Mouse (Mus musculus) urinary bladder, postnatal 14 days (tissue): Measurements from ENCODE around the gene Nrde2.

Experiments used
- DNase-seq: peaks from one replicate; pipeline ENCODE4 v3.0.0; 2021; ENCODE audit warnings: low spot score

Gene Nrde2

DNA sequence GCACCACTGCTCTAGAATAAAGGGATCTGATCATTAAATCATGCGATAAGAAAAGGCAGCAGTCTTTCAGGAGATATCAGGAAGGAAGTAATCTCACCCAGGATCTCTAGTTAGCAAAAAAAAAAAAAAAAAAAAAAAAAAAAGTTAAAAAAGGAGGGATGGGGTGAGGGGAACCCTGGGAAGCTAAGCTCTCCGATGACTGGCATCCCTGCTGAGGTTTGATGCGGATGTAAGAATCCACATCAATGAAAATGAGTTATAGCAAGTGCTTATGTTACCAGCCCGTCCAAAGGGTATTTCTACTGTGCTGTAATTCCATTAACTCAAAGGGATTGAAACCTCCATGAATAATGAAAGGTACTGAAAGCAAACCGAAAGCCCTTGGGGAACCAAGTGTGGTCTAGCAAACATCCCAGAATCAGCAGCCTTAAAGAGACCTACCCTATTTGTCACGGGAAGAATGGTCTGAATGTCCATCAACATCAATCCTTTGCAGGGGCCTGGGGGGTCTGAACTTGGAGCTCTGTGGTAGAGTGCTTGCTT, 19.5 kb upstream of the Nrde2 start:
- DNase-seq: no peak

DNA sequence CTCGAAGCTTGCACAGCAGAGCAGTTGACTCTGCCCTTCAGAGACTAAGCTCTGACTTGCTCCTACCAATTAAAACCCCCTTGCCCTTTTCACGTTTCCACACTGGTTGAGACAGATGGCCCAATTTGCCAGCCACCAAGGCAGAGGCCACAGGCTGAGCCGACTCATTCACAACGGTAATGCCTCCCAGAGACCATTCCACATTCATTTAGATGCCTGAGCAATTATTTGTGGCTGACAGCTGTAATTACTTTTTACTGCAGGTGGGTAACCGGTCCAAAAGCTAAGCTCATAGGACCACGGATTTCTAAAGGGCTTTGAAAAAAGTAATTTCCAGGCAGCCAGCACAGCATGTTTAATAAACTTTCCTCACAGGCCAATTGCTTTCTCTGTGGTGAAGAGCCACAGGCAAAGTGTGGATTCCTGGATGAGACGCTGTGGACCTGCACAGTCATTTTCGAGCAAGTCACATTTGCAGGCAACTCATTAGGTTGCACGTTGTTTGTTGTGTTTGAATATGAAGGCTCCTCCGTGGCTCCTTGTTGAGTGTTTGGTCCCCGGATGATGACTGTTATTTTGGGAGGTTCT, 17.1 kb upstream of the Nrde2 start:
- DNase-seq: no peak

DNA sequence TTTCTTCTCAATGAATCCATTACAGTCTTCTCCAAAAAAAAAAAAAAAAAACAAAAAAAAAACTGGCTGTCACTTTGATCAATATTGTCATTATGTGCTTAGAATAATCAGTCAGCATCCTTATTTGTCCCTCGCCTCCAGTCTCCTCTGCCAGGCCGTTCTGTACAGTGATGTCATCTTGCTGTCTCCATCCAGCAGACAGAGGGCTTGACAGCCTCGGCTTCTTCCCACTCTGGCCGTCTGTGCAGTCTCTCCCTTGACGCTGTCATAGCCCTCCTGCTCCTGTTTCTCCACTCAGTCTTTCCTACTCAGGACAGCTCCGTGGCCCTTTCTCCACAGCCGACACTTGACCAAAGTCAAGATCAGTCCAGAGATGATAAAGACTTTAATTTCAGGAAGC, 13.0 kb upstream of the Nrde2 start:
- no peak for DNase-seq

DNA sequence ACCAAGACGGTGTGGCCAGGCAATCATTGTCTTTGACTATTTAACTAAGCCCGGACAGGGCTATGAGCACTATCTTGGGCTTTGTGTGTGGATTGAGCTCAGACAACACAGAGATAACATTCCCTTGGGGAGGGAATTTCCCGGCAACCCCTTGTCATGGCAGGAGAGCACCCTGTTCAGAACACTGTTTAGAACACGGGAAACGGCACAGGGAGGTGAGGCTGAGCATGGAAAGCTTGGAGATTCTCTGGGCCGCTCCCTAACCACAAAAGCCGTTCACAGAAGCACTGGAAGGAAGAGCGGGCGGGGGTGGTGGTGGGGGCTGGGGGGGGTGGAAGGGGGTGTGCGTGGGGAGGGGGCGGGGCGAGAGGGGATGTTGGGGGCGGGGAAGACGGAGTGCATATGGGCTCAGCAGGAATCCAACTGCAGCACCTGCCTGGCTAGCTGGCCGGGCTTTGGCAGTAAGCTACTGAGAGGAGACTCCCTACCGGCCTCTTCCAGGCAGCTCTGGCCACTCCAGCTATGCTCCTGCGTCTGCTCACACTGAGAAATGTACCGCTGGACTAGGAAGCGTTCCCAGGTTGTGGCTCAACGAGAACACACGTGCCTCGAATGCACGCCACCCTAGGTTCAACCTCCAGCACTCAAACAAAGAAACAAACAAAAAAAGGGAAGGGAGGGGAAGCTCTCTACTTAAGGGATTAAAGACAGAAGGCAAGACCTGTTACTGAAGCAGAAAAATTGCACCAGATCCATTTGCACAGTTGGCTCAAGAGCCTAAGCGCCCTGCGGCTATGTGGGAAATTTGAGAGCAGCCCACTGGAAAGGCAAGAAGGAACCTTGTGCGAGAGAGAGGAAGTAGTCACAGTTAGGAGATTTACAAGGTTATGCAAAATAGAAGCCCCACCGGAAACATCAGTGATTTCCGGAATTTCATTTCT, 8.7 kb upstream of the Nrde2 start:
- peak; percentile 18 for DNase-seq

DNA sequence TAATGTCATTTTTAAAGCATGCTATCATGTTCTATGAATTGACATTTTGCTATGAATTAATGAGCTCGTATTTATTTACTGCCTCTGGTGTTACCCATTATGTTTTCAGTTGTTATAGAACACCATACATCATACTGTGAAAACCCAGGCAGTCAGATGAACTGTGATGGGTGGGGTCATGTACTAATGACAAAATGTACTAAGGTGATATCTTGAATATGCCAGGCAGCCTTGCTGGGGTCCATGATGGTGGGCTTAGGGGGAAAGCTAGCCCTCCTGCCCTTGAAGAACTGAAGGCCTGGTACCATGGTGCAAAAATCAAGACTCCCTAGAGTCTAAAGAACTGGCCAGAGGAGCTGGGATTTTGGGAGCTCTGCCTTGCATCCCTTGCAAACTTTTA, 8.0 kb upstream of the Nrde2 start:
- DNase-seq: no peak

DNA sequence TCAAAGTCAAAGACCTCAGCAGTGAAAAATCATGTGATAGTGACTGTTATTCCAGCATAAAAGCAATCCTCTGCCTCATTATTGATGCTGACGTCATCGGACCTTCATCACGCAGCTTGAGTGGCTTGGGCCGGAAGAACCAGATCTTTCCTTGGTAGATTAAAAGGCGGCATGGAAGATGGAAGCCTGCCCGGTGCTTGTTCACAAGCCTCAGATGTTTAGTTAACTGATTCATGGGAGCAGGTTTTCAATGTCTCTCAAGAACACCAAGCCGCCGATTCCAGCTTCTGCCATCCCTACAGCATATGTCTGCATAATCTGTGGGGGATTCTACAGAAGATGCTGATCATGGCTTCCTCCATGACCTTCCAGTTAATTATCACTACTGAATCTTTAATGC, 7.5 kb upstream of the Nrde2 start:
- peak; percentile 6 for DNase-seq

DNA sequence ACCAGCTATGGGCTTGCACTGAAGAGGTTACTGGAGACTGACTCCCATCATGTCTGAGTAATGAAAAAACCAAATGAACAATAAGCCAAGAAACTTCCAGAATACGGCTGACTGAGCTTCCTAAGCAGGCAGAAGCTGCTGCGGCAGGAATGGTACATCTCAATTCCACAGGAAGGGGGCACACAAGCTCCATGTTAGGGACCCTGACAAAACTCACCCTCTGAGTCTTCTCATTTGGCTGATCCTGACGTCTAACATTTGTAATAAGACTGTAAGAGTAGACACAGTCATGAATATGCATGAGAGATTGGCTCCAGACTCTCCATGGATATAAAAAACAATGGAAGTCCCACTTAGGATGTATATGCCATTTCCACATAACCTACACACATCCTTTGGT, 6.7 kb upstream of the Nrde2 start:
- DNase-seq: peak; percentile 26

DNA sequence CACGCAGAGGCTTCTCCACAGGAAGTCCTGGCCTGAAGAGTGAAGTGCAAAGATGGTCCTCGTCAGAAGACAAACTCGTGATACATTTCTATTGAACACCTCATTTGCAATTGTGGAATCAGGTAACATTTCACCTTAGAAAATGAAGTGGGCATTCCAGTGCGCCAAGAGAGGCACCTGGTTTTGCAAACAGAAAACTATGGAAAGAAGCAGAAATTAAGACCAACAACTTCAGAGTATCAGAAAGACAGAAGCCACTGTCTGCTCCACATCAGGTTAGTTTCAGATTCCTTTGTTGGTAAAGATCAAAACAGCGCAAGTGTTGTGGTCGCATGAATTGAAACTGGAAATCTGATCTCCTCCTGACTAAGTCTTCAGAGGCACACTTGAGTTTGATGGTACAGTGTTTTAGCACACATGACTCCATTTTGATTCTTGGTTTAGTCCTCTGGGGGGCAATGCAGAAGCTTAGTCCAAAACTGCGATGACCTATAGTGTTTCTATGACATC, 5.6 kb upstream of the Nrde2 start:
- DNase-seq: no peak

DNA sequence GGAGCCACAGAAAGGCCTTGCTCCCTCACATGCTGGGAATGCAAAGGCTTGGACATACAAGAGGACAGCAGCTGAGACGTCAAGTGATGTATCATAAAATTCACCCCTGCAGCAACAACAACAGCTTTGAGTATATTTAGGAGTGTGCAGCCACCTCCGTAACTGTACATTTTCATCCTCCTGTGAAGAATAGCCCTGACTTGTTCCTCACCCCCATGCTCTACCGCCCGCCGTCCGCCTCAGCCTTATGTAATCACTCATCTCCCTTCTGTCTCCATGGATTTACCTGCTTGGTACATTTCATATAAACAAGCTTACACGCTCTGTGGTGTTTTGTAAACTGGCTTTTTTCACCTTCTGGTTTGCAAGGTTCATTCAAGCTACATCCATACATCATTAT, 7.0 kb downstream of the Nrde2 start:
- DNase-seq: no peak

DNA sequence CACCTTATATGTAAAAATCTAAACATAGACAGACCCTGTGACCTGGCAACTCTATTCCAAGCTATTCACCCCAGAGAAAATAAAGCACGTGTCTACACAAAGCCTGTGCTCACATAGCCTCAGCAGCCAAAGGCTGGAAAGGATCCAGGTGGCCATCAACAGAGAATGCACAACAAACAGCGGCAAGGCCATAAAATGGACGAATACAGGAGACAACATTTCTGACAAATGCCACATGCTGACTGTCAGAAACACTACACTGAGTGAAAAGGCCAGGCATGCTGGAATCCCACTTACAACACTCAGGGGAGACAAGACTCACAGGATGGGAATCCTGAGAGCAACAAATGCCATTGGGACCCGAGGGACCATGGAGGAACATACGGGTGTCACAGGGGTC, 15.2 kb downstream of the Nrde2 start:
- DNase-seq: no peak

DNA sequence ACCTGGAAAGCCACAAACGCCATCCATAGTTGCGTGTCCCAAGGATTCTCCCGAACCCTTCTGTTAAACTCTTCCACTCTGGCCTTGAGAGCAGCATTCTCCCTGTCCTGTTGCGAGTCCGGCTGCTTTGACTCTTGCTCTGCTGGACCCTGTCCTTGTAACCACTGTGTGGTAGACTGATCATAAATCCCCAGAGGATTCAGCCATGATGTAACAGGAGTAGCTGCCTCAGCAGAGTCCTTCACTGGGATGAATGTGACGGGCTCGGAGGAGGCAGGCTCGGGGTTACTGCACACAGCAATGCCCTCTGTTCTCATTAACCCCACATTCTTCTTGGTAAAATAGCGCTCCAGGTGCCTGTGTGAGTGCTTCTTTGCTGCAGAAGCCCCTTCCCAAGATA, 15.7 kb downstream of the Nrde2 start:
- DNase-seq: no peak

DNA sequence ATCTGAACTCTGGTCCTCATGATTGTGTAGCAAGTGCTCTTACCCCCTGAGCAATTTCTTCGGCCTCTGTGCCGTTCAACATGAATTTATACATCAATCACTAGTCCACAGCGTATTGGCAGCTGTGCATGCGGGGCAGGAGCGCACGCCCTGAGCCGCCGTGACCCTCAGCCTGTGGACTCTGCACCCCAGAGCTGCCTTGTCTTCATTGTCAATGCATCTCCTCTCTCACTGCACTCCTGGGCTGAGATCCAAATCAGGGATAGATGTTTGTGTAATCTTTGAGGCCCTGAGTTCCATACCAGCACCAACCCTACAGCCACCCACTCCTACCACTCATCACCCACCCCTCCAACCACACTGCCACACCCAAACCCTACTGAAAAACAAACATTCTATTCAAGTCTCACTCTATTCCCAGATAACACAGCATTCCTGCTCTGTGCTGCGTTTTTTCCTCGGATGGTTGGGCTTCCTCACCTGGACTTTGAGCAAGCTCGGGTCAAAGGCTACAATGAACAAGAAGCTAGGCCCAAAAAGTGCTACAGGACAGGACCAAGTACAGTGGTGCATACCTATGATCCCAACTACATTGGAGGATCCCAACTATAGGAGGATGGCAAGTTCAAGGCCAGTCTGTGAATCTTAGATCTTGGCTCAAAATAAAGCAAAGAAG, 16.5 kb downstream of the Nrde2 start:
- no peak for DNase-seq

DNA sequence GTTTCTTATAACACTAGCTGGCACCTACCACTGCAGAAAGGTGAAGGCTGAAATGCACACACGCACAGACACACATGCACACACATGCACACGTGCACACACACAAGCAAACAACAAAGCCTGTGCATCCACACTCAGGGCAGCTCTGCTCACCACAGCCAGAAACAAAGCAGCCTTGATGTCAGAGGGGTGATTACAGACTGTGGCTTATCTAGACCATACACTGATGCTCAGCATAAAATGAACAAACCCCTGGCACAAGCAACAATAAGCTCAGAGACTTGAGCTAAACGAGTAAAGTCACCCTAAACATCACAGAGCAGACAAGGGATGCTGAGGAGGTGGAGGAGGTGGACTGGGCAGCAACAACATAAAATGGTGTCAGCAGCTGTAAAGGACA, 24.3 kb downstream of the Nrde2 start:
- no peak for DNase-seq

DNA sequence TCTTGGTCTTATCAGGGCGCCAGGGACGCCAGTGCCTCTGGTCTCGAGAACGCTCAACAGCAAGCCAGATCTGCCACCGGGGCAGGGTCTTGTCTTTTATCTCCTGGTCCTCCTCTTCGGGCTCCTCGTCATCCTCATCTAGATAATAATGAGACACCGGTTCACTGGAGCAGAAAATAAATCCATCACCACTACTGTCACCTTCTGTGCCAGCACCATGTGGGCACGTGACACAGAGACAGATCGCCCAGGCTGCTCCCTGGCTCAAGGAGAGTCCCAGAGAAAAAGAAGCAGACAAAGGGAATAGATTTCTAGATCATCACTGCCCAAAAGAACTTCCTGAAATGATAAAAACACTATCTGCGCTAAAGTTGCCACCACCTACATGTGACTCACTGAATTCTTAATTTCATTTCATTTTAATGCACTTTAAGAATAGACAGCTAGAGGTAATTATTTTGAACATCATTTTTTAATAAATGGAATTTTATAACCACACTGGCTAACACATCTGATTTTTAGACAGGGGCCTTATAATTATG, 25.0 kb downstream of the Nrde2 start:
- DNase-seq: no peak

DNA sequence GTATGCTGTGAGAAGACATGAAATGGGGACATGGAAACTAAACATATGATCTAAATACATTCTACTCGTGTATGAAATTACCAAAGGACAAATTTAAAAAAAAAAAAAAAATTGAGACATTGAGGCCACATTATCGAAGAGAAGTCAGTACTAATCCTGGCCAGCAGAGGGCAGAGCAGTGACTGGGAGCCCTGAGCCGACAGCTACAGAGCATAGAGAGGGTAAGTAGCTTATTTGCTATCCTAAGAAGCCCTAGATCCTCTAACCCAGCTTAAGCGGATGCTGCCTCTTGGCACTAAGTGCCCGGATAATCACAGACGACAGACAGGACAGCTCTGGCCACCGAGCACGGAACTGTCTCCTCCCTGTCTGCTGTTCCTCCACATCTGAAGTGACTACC, 27.8 kb downstream of the Nrde2 start:
- DNase-seq: peak; percentile 69

DNA sequence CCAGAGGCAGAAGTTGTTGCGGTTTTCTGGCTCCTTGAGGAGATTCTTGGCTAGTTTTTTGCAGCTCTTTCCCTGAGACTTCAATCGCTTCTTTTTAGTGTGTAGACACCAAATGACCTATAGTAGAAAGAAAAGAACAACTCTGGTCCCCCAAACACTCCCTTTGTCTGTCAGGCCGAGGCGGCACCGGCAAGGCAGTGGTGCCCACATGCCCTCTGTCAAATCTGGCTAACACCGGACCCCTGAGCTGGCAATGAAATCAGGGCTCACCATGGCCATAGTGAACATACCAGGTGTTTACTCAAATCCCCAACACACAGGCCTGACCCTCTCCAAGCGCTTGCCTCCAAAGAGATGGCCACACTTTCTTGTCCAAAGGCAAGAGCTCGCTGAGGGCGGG, 28.3 kb downstream of the Nrde2 start:
- DNase-seq: no peak

DNA sequence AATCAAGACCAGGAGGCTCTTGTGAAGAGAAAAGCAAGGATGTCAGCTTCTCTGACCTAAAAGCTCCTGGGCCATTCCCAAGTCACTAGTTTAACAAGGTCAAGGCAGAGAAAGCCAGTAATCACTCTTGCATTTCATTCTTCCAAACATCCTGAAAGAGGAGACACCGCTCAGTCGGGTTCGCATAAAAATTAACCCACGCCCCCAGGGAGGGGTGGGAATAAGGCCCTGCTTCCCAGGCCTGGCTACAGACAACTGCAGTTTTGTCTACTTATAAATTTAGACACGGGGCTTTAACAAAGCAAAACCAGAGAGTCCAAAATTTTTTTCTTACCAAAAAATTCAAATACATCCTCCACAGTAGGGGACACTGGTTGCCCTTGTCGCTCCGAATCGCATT, 30.5 kb downstream of the Nrde2 start:
- no peak for DNase-seq

DNA sequence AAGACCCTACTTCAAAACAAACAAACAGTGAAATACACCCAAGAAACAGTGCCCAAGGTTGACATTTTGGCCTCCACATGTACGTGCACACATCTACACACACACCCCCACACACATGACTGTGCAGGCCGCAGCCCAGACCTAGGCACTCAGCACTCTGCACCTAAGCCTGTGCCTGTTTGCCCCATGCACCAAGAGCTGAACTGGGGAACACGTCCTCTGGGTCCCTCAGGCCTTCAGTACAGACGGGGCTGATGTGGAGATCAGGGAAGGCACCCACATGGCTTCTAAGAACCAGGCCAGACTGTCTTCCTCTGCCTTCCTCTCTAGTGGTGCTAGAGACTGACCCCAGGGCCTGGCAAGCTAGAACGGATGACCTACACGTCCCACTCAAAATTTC, 30.9 kb downstream of the Nrde2 start:
- no peak for DNase-seq

DNA sequence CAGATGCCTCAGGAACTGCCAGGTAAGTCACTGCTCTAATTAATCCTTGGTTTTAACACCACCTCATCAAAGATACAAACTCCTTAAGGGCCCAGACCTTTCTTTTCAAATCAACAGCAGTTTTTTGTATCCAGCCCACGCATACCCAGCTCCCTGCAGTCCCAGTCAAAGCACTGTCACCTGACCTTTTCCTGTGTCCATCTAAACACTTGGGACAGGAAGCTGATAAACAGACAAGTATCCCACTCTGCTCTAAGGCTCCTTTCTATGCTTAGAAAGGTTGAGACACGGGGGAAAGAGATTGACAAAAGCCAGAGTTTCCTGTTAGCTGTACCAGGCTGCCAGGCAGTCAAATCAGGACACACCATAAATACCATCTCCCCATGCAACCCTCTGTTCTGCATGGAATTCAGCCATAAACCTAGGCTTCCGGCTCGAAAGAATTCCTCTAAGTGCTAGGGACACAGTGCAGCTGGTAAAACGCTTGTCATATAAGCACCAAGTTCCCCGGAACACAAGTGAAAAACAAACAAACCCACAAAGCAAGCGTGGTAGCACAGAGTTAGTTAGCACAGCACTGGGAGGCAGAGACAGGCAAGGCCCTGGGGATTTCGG, 31.5 kb downstream of the Nrde2 start:
- DNase-seq: peak; percentile 41

DNA sequence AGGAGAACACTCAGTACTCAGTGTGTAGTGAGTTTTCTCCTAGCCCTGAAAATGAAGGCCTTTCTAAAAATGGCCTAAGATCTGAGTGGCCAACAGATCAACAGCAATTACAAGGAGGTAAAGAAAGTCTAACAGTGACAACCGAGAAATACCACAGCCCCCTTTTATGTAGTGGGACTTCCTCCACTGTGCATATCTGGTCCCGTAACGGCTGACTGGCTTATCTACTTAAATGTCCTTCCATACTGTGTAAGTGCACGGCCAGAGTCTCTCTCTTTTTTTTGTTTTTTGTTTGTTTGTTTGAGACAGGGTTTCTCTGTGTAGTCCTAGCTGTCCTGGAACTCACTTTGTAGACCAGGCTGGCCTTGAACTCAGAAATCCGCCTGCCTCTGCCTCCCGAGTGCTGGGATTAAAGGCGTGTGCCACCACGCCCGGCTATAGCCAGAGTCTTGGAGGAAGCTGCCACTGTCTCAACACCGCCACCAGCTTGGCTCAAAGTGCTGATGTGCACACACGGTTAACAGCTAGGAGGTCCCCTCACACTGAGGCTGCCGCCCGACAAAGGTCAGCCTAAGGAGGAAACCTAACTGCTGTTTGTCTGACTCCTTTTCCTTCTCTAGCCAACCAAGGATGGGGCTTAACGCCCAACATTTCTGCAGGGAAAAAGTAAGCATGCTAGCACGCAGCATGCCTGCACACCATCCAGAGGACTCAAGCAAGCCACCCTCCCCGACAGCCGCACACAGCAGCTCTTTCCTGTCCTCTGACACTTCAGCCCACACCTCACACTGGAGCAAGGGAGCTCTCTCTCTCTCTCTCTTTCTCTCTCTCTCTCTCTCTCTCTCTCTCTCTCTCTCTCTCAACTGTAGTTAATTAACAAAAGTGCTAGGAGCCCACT, 32.2 kb downstream of the Nrde2 start:
- peak; percentile 34 for DNase-seq
